Mouse (Mus musculus) thymus, postnatal 4 days (tissue): Measurements from ENCODE around the gene Scaf4.

Experiments used
- DNase-seq: peaks from one replicate; pipeline ENCODE4 v3.0.0; 2021

The Scaf4 gene

DNA sequence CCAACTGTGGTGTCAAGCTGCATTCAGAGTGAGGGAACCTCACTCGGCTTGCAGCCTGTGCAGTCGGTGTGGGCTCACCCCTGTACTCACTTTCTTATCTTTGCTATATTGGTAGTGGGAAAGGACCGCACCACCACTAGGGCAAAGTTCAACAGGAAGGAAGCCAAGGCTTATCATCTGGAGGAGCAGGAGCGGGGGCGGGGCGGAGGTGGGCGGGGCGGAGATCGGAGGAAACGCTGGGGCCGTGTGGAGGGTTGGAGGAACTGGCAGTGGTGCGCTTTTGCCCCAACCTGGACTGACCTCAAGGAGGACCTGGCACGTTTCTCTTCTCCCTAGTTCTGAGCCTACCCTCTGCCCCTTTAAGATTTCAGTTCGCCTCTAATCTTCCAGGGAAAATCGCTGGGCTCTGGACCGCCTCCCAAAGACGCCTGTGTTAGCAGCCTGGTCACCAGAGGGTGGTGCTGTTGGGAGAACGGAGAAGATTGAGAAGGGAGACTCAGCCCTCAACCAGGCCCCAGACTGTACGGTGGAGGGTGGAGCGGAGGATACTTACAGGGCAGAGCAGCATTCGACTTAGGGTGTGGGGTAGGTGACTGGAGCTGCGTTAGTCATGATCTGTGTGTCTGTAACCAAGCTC is 86.8 kb downstream of the Scaf4 start:
- DNase-seq: peak; percentile 87

DNA sequence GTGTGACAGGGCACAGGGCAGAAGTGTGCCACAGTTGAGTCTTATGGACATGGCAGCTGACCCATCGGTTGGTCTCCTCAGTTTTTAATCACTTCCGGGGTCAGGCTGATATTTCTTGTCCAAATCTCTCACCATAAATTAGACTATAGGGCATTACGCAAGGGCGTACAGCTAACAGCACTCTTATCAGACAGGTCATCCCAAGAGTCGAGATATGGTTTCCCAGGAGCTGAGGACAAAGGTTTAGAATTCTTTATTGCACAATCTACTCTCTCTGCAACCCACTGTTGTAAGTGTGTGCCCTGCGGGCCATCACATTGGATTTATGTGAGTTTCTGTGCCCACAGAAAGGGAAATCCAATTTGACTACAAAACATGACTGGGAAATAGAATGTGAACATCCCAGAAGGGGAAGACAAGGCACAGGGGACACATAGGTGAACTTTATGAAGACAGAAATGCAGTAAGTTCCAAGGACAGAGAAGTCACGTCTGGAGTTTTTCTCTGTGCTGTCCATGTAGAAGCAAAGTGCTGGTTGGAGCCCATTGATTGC is 87.5 kb downstream of the Scaf4 start:
- no peak for DNase-seq

DNA sequence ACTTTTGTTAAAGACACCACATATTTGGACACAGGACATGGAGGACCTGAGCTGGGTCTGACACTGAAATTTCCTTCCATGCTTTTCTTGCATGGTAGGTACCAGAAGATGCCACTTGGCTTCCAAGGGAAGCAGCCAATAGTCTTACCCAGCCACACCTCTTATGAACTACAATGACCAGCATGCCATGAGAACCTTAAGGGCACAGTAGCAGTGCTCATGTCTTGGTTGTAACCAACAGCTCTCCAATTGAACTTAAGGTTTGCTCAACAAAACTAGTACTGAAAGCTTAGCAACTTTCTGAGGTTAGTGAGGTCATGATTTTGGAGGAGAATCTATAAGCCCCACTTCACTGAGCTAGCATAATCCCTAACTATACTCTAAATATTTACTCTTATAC is 90.6 kb downstream of the Scaf4 start:
- DNase-seq: no peak

DNA sequence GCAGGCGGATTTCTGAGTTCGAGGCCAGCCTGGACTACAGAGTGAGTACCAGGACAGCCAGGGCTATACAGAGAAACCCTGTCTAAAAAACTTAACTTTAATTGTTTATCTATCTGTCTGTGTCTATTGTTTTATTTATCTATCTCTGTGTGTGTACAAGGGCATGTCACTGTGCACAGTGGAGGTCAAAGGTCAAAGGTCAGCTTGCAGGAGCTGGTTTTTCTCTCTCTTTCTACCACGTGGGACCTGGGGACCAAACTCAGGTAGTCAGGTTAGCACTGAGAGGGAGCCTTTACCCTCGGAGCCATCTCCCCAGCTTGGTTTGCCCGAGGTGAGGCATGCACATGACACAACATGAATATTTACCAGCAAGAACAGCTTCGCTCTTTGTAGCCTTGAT is 93.0 kb downstream of the Scaf4 start:
- no peak for DNase-seq

DNA sequence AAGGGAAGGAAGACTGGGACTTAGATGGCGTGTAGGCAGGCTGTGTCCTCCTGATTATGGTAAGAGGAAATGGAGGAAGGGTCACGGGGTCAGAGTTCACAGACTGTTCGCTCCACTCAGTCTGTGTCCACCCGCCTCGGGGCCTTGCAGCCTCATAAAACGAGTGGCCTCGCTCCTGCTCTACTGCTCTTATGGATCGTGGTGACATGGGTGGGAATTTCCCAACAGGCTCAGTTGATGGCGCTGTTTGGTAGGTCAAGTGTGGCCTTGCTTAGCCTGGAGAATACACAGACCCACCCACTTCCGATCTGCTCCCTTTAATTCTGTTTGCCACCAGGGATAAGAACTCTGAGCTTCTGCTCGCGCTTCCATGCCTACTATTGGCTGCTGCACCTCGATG is 96.8 kb downstream of the Scaf4 start:
- DNase-seq: no peak

DNA sequence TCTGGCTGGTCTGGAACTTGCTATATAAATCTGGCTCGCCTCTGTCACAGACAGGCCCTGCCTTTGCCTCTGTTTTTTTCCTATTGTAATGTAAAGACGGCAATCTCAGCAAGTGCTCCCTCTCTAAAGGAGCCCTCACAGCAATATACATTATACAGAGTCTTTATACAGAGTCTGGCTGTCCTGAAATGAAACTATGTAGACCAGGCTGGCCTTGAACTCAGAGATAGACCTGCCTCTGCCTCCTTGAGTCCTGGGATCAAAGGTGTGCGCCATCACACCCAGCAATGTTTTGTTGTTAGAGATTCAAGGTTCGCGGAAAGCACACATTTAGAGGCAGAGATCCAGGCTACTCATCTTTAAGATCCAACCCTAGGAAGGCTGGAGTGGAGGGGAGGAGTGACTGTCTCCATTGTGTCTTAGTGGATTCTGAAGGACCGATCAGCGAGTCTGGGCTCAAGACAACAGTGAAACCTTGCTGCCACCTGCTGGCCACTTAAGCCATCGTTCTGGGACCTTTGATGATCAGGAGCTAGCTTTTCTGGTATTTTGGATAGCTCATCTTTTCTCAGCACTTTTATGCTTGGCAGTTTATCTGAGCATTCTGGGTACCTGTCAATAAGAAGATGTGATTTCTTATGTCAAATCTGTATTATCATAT is 98.2 kb downstream of the Scaf4 start:
- peak; percentile 89 for DNase-seq

DNA sequence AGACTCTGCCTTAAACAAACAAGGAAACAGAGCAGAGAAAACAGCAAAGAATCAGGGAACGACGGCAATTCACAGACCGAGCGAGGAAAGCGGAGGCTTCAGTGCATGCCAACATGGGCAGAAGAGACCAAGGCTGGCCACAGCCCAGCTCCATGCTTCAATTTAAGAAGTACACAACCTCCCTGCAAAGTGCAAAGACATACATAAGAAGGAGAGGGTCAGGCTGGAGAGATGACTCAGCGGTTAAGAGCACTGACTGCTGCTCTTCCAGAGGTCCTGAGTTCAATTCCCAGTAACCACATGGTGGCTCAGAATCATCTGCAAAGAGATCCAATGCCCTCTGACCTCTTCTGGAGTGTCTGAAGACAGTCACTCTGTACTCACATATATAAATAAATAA is 100.2 kb downstream of the Scaf4 start:
- no peak for DNase-seq

DNA sequence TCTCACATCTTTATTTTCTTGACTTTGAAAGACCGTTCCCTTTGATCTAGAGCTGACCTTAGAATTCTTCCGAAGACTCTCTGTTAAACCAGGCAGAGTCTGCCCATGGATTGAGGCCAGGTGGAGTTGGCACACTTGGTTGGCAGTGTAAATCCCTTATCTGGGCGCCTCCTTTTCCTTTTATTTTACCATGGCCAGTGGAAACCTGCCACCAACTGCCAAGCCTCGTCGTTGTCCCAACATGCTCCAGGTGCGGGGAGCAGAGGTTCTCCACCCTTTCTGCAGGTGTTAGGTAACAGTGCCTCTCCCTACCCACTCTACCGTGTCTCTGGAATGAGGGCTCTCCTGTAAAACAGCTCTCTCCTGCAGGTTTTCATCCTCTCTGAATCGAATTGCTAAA is 102.6 kb downstream of the Scaf4 start:
- DNase-seq: no peak

DNA sequence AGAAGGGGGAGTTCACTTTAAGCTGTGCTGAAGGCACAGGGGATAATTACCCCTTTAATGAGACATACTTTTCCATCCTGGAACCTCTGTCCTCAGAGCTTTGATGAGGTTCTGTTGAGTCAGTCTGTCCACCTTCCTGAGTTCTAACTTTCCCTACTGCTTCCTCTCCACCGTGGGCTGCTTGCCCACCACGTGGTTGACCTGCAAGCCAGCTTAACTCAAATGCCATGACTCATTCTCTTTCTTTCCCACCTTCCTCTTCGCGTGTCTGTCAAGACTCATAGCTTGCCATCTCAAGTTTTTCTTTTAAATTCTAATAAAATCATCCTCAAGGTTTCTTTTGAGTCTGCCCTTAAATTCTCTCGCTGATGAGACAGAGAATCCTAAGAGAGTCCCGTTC is 103.3 kb downstream of the Scaf4 start:
- DNase-seq: no peak

DNA sequence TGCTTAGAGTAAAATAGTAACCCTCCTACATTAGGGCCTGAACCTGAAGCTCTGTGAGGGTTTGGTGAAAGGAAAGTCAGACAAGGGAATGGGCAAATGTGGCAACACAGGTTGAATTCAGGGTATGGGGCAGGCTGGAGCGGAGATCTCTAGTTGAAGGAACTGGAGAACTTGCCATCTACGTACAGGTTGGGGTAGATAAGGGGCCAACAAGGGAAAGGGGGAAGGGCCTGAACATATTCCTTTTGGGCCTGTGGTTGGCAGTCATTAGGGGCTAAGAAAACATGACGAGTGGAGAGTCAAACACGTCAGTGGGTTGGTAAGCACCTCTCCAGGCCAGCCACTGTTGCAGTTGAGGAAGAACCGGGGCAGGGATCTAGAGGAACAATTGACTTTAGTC is 104.4 kb downstream of the Scaf4 start:
- DNase-seq: no peak

DNA sequence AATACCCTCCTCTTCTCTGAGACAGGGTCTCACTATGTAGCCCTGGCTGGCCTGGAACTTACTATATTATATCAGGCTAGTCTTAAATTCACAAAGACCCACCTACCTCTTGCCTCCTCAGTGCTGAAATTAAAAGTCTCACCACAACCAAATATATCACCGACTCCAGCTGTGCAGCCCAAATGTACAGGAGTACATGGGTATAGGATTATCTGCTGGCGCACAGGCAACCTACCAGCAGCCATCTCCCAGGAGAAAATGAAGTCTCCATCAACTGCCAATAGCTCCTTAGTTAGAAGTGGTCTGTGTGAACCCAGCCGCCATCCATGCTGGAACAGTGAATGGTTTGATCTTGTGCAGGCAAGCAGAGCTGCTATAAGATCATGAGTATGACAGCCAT is 105.9 kb downstream of the Scaf4 start:
- DNase-seq: no peak

DNA sequence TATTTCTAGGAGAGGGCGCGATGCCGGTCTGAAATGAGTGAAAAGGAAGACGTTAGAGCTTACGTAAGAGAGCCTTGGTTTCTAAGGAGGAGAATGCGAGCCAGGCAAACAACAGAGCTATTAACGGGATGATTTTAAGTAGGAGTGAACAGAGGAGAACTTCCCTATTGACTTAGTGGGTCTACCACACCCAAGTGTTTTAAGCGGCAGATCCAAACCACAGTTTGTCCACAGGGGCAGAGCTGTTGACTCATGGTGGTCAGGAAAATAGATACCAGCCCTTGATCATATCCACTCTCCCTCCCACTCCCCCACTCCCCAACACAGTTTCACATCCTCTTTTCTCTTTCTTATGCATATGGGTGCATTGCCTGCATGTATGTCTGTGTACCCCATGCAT is 106.9 kb downstream of the Scaf4 start:
- DNase-seq: no peak

DNA sequence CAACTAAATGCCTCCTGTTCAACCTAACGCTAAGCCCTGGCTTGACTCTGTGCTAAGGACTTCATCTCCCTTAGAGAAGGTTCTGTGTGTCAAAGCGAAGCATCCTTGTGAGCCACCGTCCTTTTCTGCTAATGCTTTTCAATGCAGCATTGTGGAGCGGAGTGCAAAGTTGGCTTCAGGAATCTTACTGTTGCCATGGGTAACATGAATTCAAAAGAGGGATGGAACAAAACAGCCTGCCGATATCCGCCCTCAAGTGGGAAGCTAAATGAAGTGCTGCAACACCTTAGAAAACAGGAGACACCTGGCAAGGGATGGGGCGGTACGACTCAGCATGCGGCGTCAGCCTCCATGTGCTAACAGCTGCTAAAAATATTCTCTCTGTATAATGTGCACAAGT is 107.8 kb downstream of the Scaf4 start:
- peak; percentile 24 for DNase-seq
